Mouse (Mus musculus) left cerebral cortex, postnatal 10 days (tissue): ENCODE data around the gene Reg3a. TPM values are rescaled to one million over a fixed set of nuclear protein-coding genes. Genes with fewer than 3 reads are reported as not detected.
"Not testable (repeated sequence)": the region's sequence is repeated elsewhere in the genome, so short reads cannot be mapped to it uniquely, and the experiment has no call there.

Experiments
- DNase-seq, 2 experiments: peaks; one replicate each; pipeline ENCODE4 v3.0.0; 2021 to 2022; ENCODE audit warnings: low spot score in 2 of 2, mixed read lengths in 1 of 2; ENCODE audit errors: extremely low spot score in 1 of 2
- intact Hi-C: fragments of 180-260 bp; cut with DNase I; formaldehyde crosslinking; loops from one replicate; pipeline ENCODE4 v1.15.1; 2025
- total RNA-seq, 2 experiments: library from RNA; stranded (reverse); gene quantifications; 2 replicates each; pipeline ENCODE4 v1.2.3; 2021

Gene Reg3a
- not detected for total RNA-seq

DNA sequence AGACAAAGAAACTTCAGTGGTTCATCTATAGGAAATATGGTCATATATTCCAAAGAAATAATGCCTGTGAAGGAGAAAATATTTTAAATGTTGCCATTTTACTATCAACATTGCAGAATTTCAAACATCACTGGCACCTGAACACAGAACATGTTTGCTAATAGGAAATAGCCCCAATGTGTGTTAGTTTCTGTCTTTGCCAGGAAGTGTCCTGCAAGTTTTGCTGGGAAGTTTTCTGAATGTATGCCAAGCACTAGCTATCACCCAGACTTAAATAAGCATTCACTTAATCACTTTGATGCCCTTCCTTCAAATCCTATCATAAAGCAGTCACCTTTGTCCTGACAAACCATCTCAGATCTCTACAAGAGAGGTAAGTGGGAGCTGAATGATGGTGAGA is at the start of gene Reg3a:
Gene Reg3a (plus strand): TSS at position 301 of the 400 bp plus-strand sequence.
- intact Hi-C loops, result no loop called here

DNA sequence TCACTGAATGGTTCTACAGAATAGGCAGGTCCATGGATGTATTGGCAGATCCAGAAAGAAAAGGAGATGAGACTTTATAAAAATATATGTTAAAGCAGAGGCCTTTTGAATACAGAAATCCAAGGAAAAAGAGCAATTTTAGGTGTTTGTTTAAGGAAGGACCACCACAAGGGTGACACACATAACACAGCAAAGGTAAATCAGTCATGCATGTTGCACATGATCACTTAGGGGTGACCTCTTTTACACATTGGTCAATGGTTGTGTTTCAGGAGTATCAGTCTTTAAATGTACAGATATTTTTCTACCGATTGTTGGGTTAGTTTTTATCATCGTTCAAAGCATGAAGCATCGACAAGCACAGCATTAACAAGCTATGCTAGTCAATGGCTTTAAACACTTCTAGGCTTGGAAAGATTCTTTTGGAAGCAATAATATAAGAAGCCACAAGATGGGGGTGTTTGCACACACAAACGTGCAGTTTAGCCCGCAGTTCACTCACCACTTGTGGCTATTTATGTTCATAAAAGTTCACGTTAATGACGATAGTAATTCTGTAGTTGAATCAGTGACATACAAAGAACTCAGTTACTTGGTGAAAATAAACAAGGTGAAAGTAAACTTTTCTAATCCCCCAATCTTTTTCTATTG is 48.5 kb upstream of the Reg3a start:
- intact Hi-C loops, result loop anchor here (2.0 kb wide), 1 partner anchor 185 kb away; no protein-coding TSS in a partner anchor
- DNase-seq, result peak in 1 of 2 experiments; percentile 64

More for the DNA sequence above, at the start of gene Reg3a:
- DNase-seq, result no peak

DNA sequence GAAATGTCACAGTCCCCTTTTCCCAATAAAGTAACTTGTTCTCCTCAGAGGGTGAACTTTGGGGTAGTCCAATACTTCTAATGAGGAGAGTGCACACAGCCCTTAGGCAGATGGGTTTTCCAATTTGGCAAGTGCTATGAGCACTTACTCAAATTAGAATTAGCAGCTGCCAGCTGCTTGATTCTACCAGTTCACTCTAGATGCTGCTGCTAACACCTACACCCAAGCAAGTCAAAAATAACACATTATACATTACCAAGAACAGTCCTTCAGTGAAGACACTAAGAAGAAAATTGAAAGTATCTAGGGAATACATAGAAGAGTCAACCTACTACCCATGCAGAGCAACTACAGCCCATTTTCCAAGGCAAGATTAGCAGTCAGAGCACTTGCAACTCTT is 40.2 kb upstream of the Reg3a start:
- no peak for DNase-seq
- intact Hi-C loops, result no loop called here

DNA sequence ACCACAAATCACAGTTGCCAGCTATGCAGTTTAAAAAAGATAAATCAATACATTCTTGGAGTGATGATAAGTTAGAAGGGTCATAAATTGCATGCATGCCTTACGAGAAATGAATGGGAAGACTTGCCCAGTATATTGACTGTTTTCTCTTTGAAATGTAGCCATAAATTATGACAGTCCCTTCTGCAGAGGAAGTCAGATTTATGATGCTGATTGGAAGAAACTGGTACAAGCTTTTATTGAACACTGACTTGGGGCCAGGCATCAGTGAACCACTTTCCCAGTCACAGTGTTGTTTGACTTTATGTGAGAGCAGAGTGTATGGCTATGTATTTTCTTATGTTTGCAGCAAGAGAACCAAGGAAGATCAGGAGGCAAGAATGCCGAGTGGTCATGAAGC is 38.8 kb upstream of the Reg3a start:
- no peak for DNase-seq
- intact Hi-C loops, result no loop called here

DNA sequence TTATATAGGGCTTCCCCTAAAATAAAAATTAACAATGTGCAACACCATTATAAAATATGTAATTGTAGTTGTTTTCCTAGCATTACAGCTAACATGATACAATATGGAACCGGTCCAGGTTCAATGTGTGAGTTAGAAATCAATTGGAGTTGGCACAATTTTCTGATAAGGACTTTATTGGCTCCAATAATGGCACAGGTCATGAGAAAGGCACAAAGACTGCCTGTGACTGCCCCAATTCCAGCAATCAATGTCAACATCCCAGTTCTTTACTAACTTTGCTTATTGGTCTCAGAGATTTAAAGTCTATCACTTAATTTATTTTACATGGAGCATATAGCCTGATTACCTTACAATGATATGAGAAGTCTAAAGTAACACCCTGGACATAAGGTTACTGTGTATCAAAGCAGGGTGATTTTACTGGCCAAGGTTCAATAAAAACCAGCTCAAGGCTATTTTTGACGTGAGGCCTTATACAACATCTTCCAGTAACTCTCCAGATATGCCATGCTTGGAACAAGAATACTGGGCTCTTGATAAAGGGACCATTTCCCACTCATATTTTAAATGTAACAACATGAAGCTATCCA is 18.4 kb upstream of the Reg3a start:
- intact Hi-C loops, result no loop called here
- no peak for DNase-seq

DNA sequence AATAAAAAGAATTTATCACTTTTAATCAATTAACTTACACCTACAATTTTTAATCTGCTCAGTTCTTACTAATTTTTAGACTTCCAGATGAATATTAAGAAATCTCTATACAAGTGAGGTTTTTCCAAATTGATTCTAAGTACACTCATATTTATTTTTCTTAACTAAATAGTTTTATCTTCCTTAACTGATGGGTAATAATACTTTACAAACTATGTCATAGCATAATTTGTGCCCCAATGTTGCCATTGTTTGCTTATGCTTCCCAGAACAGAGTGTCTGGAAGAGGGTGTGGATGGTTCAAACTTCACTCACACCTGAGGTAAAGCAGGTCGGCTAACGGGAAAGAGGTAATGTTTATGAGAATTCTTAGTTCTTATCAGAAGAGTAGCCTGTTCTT is 10.2 kb upstream of the Reg3a start, which contains the start of gene Reg3b:
Gene Reg3b (plus strand): TSS at position 301 of the 400 bp plus-strand sequence.
- intact Hi-C loops, result no loop called here
- DNase-seq, result no peak

DNA sequence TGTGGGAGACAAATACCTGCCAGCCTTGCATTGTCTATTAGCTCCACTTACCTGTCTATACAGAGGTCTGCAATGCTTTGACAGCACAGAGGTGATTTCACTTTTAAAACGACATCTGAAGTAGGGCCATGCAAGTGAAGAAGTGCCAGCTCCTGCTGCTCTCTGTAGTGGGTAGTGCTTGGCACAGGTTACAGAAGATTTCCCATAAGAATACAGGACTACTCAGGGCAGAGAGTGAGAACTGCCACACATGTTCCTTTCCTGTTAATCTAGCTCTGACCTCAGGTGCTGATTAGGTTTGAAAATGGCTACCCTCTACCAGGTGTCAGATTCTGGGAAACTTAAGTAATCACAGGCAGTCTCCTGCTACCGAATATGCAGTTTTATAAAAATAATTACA is 1.7 kb upstream of the Reg3a start, which contains the start of gene Reg3d:
Gene Reg3d (minus strand): TSS at position 101 of the 400 bp plus-strand sequence.
- intact Hi-C loops, result no loop called here

DNA sequence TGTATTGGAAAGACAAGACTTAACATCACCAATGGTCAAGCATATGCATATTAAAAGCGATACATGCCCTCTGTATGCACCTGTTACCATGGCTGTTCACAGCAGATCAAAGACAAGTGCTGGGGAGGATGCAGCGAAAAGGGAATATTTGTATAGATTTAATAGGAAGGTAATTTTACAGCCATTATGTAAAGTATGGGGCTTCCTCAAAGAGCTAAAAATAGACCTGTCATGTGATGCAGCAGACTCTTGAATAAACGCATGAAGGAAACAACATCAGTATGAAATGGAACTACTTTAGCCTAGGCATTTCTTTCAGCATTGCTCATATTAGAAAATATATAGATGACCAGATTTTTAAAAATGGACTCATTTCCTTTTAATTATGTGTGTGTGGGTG is 5.1 kb downstream of the Reg3a start:
- DNase-seq, result no peak
- intact Hi-C loops, result no loop called here

More for the DNA sequence above, 1.7 kb upstream of the Reg3a start, which contains the start of gene Reg3d:
- DNase-seq, result no peak

DNA sequence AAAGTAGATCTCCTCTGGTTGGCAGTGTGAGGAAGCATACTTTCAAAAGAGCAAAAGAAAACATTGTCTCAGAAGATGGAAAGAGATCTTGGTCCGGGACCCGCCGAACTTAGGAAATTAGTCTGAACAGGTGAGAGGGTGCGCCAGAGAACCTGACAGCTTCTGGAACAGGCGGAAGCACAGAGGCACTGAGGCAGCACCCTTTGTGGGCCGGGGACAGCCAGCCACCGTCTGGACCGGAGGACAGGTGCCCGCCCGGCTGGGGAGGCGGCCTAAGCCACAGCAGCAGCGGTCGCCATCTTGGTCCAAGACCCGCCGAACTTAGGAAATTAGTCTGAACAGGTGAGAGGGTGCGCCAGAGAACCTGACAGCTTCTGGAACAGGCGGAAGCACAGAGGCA is 14.8 kb downstream of the Reg3a start, which contains the start of gene Reg2:
Gene Reg2 (plus strand): TSS at position 301 of the 400 bp plus-strand sequence.
- intact Hi-C loops, result not testable (repeated sequence)

DNA sequence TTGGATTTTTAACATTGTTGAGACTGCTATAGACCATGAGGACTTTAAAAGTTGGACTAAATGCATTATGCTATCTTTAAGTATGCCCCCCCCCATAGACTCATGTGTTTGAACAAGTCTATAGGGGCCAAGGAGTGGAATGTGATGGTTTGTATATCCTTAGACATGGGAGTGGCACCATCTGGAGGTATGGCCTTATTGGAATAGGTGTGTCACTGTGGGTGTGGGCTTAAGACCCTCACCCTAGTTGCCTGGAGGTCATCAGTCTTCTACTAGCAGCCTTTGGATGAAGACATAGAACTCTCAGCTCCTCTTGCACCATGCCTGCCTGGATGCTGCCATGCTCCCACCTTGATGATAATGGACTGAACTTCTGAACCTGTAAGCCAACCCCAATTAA is 41.9 kb downstream of the Reg3a start, which contains the start of gene Reg1:
Gene Reg1 (plus strand): TSS at position 301 of the 400 bp plus-strand sequence.
- intact Hi-C loops, DNase-seq: not testable (repeated sequence)

More for the DNA sequence above, 14.8 kb downstream of the Reg3a start, which contains the start of gene Reg2:
- not testable (repeated sequence) for DNase-seq

DNA sequence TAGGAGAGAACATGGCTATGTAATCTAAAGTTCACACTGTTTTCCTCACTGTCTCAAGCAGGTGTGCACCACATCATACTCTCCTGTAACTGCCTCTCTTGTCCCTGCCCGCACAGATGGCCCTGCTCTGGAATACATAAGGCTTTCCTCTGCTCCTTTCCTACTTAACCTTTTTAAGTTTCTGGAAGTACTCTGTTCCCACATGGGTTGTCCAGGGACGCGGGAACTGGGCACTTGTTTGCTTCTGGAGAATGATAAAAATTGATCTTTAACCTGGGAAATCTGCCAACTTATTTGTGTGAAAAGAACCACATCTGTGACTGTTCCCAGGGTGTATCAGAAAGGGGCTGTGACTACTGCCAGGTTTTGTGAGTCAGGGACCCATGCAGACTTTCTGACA is 45.0 kb downstream of the Reg3a start:
- no peak for DNase-seq
- intact Hi-C loops, result no loop called here

Other genes starting within 250 kb of the Reg3a start
- gene Reg3b, start 10.1 kb upstream of the Reg3a start, total RNA-seq, result not detected
- not detected for gene Reg3d, start 1.8 kb upstream of the Reg3a start, total RNA-seq
- gene Reg2, start 14.9 kb downstream of the Reg3a start, total RNA-seq, result not detected
- gene Reg1, start 42.0 kb downstream of the Reg3a start, total RNA-seq, result not detected
- gene Reg3g, start 88.2 kb downstream of the Reg3a start, total RNA-seq, result not detected